Mouse (Mus musculus): Measurements from ENCODE around the gene Cflar. TPM values are rescaled to one million over a fixed set of nuclear protein-coding genes. Genes with fewer than 3 reads are reported as not detected.
"Not testable (repeated sequence)": the region's sequence is repeated elsewhere in the genome, so short reads cannot be mapped to it uniquely, and the experiment has no call there.

The Cflar gene
- 23.5 and 27.7 TPM in 2 replicates for polyA plus RNA-seq (2014; fragmentation: Nextera tagmentation; extraction: Ambion mirVana)

- Histone ChIP-seq H3K4me2 (replicated peaks; ENCODE audit: low read depth, low read length) (peak within 1 kb of the TSS; percentile 49), H3K4me1 (replicated peaks; ENCODE audit: control insufficient read depth, insufficient read depth, low read length) (no peaks in the 10 kb centered on the region), H3K36me3 (ENCODE audit: control insufficient read depth, insufficient read depth, low read length) (no peaks in the 10 kb centered on the region), H3K27me3 (ENCODE audit: control insufficient read depth, insufficient read depth, low read length) (no peaks in the 10 kb centered on the region), H3K27ac (ENCODE audit: low read depth, low read length) (peak within 1 kb of the TSS; percentile 83), H3K9me3 (ENCODE audit: control insufficient read depth, low read length) (no peaks in the 10 kb centered on the region), H3K4me3 (ENCODE audit: low read depth, low read length) (peak within 1 kb of the TSS; percentile 59), H3K9ac (ENCODE audit: low read depth, low read length) (peak within 1 kb of the TSS; percentile 81)
- ATAC-seq (ENCODE audit: low FRiP score), result peak; percentile 78
- DNase-seq (ENCODE audit: low spot score), result peak; percentile 76
- WGBS, result 0% methylated on average over 43 of the region's 45 CpGs
These were observed at the start of gene Cflar for GRCm38 (mm10) chr1:58711365-58712016. Gene Cflar, plus strand, starts transcription at chr1:58711508.

GRCm38 (mm10) chr1:58662671-58663070, 48.6 kb upstream of the Cflar start:
- H3K36me3 ChIP-seq (ENCODE audit: control insufficient read depth, insufficient read depth, low read length); H3K27me3 ChIP-seq (ENCODE audit: control insufficient read depth, insufficient read depth, low read length): not testable (repeated sequence)
- 95% methylated on average over 5 of the region's 5 CpGs for WGBS

DNA sequence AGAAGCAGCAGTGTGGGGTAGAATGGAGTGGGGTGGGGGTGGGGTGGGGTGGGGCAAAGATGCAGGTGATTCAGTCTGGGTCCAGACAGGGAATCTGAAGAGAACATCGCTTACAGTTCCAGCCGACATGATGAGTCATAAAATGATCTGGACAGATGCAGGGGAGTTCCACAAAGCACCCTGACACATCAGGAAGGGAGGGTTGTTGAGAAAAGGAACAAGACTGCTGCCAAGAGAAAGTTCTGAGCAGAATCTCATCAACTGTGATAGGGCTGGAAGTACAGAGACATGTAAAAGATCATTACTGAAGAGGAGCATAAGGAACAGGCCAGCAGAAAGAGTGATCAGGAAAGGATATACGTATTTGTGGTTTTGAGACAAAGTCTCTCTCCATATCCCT, 47.9 kb upstream of the Cflar start:
- WGBS, result 90% methylated on average over 3 of the region's 3 CpGs
- not testable (repeated sequence) for H3K9ac ChIP-seq (ENCODE audit: low read depth, low read length); H3K36me3 ChIP-seq (ENCODE audit: control insufficient read depth, insufficient read depth, low read length); DNase-seq (ENCODE audit: low spot score); H3K27me3 ChIP-seq (ENCODE audit: control insufficient read depth, insufficient read depth, low read length); ATAC-seq (ENCODE audit: low FRiP score); H3K4me3 ChIP-seq (ENCODE audit: low read depth, low read length); H3K4me1 ChIP-seq (replicated peaks; ENCODE audit: control insufficient read depth, insufficient read depth, low read length); H3K4me2 ChIP-seq (replicated peaks; ENCODE audit: low read depth, low read length); H3K9me3 ChIP-seq (ENCODE audit: control insufficient read depth, low read length); H3K27ac ChIP-seq (ENCODE audit: low read depth, low read length)

More at GRCm38 (mm10) chr1:58662671-58663070, 48.6 kb upstream of the Cflar start:
- DNase-seq (ENCODE audit: low spot score); H3K4me2 ChIP-seq (replicated peaks; ENCODE audit: low read depth, low read length); ATAC-seq (ENCODE audit: low FRiP score); H3K27ac ChIP-seq (ENCODE audit: low read depth, low read length); H3K9ac ChIP-seq (ENCODE audit: low read depth, low read length); H3K4me1 ChIP-seq (replicated peaks; ENCODE audit: control insufficient read depth, insufficient read depth, low read length); H3K9me3 ChIP-seq (ENCODE audit: control insufficient read depth, low read length); H3K4me3 ChIP-seq (ENCODE audit: low read depth, low read length): not testable (repeated sequence)

- no peaks in the 10 kb centered on the region for H3K4me1 ChIP-seq (replicated peaks; ENCODE audit: control insufficient read depth, insufficient read depth, low read length)
- H3K4me3 ChIP-seq (ENCODE audit: low read depth, low read length), result no peak overlapping the region
- ATAC-seq (ENCODE audit: low FRiP score) (no peak), DNase-seq (ENCODE audit: low spot score) (no peak)
- WGBS, result 82% methylated on average over 5 of the region's 5 CpGs
- H3K27me3 ChIP-seq (ENCODE audit: control insufficient read depth, insufficient read depth, low read length), result no peaks in the 10 kb centered on the region
- no peaks in the 10 kb centered on the region for H3K9me3 ChIP-seq (ENCODE audit: control insufficient read depth, low read length)
- H3K4me2 ChIP-seq (replicated peaks; ENCODE audit: low read depth, low read length), result no peak overlapping the region
- no peak overlapping the region for H3K9ac ChIP-seq (ENCODE audit: low read depth, low read length)
- H3K27ac ChIP-seq (ENCODE audit: low read depth, low read length), result no peak overlapping the region
- H3K36me3 ChIP-seq (ENCODE audit: control insufficient read depth, insufficient read depth, low read length), result no peaks in the 10 kb centered on the region
These were observed 43.1 kb upstream of the Cflar start for GRCm38 (mm10) chr1:58668191-58668590.

- not testable (repeated sequence) for H3K4me1 ChIP-seq (replicated peaks; ENCODE audit: control insufficient read depth, insufficient read depth, low read length); H3K36me3 ChIP-seq (ENCODE audit: control insufficient read depth, insufficient read depth, low read length); H3K27me3 ChIP-seq (ENCODE audit: control insufficient read depth, insufficient read depth, low read length); ATAC-seq (ENCODE audit: low FRiP score); H3K4me3 ChIP-seq (ENCODE audit: low read depth, low read length); H3K27ac ChIP-seq (ENCODE audit: low read depth, low read length); DNase-seq (ENCODE audit: low spot score); H3K9ac ChIP-seq (ENCODE audit: low read depth, low read length); H3K4me2 ChIP-seq (replicated peaks; ENCODE audit: low read depth, low read length); H3K9me3 ChIP-seq (ENCODE audit: control insufficient read depth, low read length)
- 90% methylated on average over 3 of the region's 3 CpGs for WGBS
These were observed 41.7 kb upstream of the Cflar start for GRCm38 (mm10) chr1:58669635-58670034.

DNA sequence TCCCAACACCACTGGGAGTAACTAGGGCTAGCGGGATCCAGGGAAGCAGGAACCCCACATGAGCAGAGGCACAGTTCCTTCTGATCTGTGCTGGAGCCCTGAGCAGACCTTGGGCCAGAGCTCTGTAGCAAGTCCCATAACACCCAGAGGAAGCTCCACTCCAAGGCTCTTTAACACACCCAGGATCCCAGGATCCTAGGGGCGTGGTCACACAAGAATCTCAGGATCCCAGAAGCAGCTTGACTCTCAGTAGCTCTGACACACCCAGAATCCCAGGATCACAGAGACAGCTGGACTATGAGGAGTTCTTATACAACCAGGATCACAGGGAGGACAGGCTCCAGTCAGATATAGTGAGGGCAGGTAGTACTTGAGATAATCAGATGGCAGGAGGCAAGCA, 39.2 kb upstream of the Cflar start:
- no peaks in the 10 kb centered on the region for H3K27me3 ChIP-seq (ENCODE audit: control insufficient read depth, insufficient read depth, low read length)
- 83% methylated on average over 2 of the region's 2 CpGs for WGBS
- no peaks in the 10 kb centered on the region for H3K9me3 ChIP-seq (ENCODE audit: control insufficient read depth, low read length)
- no peak overlapping the region for H3K4me3 ChIP-seq (ENCODE audit: low read depth, low read length)
- DNase-seq (ENCODE audit: low spot score), result no peak
- H3K4me2 ChIP-seq (replicated peaks; ENCODE audit: low read depth, low read length), result no peak overlapping the region
- H3K36me3 ChIP-seq (ENCODE audit: control insufficient read depth, insufficient read depth, low read length), result no peaks in the 10 kb centered on the region
- H3K4me1 ChIP-seq (replicated peaks; ENCODE audit: control insufficient read depth, insufficient read depth, low read length), result no peaks in the 10 kb centered on the region
- no peak for ATAC-seq (ENCODE audit: low FRiP score)
- no peak overlapping the region for H3K27ac ChIP-seq (ENCODE audit: low read depth, low read length)
- H3K9ac ChIP-seq (ENCODE audit: low read depth, low read length), result no peak overlapping the region

GRCm38 (mm10) chr1:58675011-58675410, 36.3 kb upstream of the Cflar start:
- ATAC-seq (ENCODE audit: low FRiP score) (no peak), DNase-seq (ENCODE audit: low spot score) (no peak)
- WGBS, result 81% methylated on average over 3 of the region's 3 CpGs
- H3K9ac ChIP-seq (ENCODE audit: low read depth, low read length), result no peak overlapping the region
- H3K4me3 ChIP-seq (ENCODE audit: low read depth, low read length), result no peak overlapping the region
- H3K9me3 ChIP-seq (ENCODE audit: control insufficient read depth, low read length), result no peaks in the 10 kb centered on the region
- no peak overlapping the region for H3K27ac ChIP-seq (ENCODE audit: low read depth, low read length)
- no peaks in the 10 kb centered on the region for H3K36me3 ChIP-seq (ENCODE audit: control insufficient read depth, insufficient read depth, low read length)
- H3K4me1 ChIP-seq (replicated peaks; ENCODE audit: control insufficient read depth, insufficient read depth, low read length), result no peaks in the 10 kb centered on the region
- H3K4me2 ChIP-seq (replicated peaks; ENCODE audit: low read depth, low read length), result no peak overlapping the region
- no peaks in the 10 kb centered on the region for H3K27me3 ChIP-seq (ENCODE audit: control insufficient read depth, insufficient read depth, low read length)

- DNase-seq (ENCODE audit: low spot score), result peak; percentile 52
- Histone ChIP-seq H3K4me3 (ENCODE audit: low read depth, low read length) (no peak overlapping the region), H3K4me1 (replicated peaks; ENCODE audit: control insufficient read depth, insufficient read depth, low read length) (no peaks in the 10 kb centered on the region), H3K9me3 (ENCODE audit: control insufficient read depth, low read length) (no peaks in the 10 kb centered on the region), H3K9ac (ENCODE audit: low read depth, low read length) (no peak overlapping the region), H3K36me3 (ENCODE audit: control insufficient read depth, insufficient read depth, low read length) (no peaks in the 10 kb centered on the region), H3K4me2 (replicated peaks; ENCODE audit: low read depth, low read length) (no peak overlapping the region), H3K27me3 (ENCODE audit: control insufficient read depth, insufficient read depth, low read length) (no peaks in the 10 kb centered on the region), H3K27ac (ENCODE audit: low read depth, low read length) (no peak overlapping the region)
- no peak for ATAC-seq (ENCODE audit: low FRiP score)
- WGBS, result 94% methylated on average over 1 of the region's 1 CpGs
These were observed 33.7 kb upstream of the Cflar start for GRCm38 (mm10) chr1:58677575-58677974.

DNA sequence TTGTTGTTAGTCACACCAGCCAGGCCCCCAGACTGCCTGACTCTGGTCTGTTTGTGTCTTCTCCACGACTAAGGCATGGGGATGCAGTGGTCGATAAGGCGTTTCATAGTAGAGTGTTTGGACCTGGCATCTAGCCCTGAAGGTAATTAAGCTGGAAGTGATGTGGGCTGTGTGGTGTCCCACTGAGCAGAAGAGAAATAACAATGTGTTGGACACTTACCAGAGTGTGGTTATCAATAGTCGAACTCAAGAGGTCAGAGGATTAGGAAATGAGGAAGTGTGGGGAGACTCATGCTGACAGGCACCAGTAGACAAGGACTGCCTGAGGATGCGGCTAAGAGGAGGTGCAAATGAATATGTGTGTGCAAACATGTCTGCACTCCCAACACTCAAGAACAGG, 32.9 kb upstream of the Cflar start:
- not testable (repeated sequence) for DNase-seq (ENCODE audit: low spot score); H3K27me3 ChIP-seq (ENCODE audit: control insufficient read depth, insufficient read depth, low read length); H3K4me1 ChIP-seq (replicated peaks; ENCODE audit: control insufficient read depth, insufficient read depth, low read length); H3K4me2 ChIP-seq (replicated peaks; ENCODE audit: low read depth, low read length); H3K9me3 ChIP-seq (ENCODE audit: control insufficient read depth, low read length); H3K4me3 ChIP-seq (ENCODE audit: low read depth, low read length); H3K36me3 ChIP-seq (ENCODE audit: control insufficient read depth, insufficient read depth, low read length); ATAC-seq (ENCODE audit: low FRiP score); H3K9ac ChIP-seq (ENCODE audit: low read depth, low read length); H3K27ac ChIP-seq (ENCODE audit: low read depth, low read length)
- 79% methylated on average over 5 of the region's 5 CpGs for WGBS
